Mouse (Mus musculus) A20 (cell line): ENCODE measurements around the gene 2410137M14Rik.

Experiments used
- DNase-seq: peaks from one replicate; pipeline ENCODE4 v3.0.0-alpha.2; 2011; ENCODE audit warnings: low read depth, low spot score

Gene 2410137M14Rik

DNA sequence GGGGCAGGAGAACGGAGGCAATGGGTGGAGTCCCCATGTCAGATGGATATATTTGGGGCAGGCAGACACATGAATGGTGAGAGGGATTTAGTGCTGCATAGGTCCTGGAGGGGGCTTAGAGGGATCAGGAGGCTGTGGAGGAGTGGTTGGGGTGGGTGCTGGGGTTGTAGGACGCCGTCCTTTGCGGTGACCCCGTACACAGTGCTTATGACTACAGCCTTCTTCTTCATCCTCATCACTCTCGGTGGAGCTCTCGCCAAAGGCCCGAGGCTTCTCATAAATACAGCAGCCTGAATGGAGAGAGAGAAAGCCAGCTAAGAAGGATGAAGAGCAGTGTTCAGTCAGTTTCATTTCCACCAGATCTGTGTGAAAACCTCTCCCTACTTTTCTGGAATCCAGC lies 31.8 kb downstream of the 2410137M14Rik start:
- DNase-seq, result no peak

- DNase-seq, result no peak
Observed at GRCm38 (mm10) chr17:36948286-36948685, 32.8 kb downstream of the 2410137M14Rik start.

GRCm38 (mm10) chr17:36947051-36947819 lies 33.8 kb downstream of the 2410137M14Rik start:
- DNase-seq, result no peak

GRCm38 (mm10) chr17:36944121-36944775 lies 36.8 kb downstream of the 2410137M14Rik start:
- DNase-seq, result no peak

GRCm38 (mm10) chr17:36943691-36944090 lies 37.3 kb downstream of the 2410137M14Rik start:
- DNase-seq, result no peak

GRCm38 (mm10) chr17:36942791-36943471 lies 38.1 kb downstream of the 2410137M14Rik start, which contains the start of gene Rnf39:
Rnf39 (plus strand) TSS chr17:36942918.
- no peak for DNase-seq

DNA sequence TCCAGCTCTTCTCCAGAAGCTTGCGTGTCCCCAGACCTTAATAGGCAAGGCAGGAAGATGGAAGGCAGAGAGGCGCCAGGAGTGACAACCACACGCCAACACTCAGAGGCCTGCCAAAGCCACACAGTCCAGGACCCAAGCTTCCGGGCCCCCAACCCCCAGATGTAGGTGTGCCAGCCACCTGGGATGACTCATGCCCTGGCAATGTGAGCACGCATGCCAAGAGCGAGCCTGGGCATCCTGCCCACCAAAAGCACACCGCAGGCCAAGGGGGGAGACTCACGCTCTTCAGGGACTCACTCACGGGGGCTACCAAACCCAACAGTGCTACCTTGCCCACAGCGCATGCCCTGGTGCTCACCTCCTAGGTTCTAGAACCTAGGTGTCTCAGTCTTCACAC lies 38.6 kb downstream of the 2410137M14Rik start:
- no peak for DNase-seq

DNA sequence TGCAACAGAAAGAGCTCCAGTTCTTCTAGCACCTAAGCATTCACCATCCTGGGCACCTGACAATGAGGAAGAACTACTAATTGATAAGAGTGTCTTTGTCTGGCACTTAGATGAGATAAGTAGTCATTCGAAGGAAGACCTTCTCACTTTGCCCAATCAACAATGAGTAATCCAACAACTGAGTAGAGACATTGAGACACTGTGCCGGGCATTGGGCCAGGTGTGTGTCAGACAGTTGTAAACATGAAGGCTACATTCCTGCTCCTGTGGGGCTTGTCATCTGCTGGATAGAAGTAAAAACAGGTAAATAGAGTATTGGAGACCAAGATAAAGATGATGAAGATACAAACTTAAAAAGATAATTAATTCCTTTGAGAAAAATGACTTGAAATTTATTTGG lies 43.0 kb downstream of the 2410137M14Rik start:
- no peak for DNase-seq

GRCm38 (mm10) chr17:36931806-36932205 lies 49.2 kb downstream of the 2410137M14Rik start:
- DNase-seq, result no peak

DNA sequence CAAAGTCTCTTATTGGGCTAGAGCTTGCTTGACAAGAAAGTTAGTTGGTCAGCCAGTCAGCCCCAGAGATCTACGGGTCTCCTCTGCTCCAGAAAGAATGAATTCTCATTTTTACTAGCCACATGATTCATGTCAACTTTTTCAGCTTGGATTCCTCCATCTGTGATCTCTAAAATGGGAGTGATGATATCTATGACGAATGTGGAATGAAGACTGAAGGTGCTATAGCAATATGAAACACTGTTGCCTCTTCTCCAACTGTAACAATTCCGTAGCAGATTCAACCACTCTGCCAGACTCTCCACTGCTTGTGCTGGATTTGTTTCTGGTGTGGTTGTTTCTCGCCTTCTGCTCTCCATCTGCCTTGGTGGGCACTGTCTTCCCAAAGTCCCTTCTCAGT lies 49.9 kb downstream of the 2410137M14Rik start:
- no peak for DNase-seq

- no peak for DNase-seq
Observed at GRCm38 (mm10) chr17:36930233-36930632, 50.8 kb downstream of the 2410137M14Rik start.

GRCm38 (mm10) chr17:36929236-36929932 lies 51.7 kb downstream of the 2410137M14Rik start:
- no peak for DNase-seq
